ENCODE assay signal across 12 mouse cellular contexts in genomic region chr7:17023701-17024100, GRCm38 (mm10). TPM values are rescaled to one million over a fixed set of nuclear protein-coding genes. Genes with fewer than 3 reads are reported as not detected.
DNase-seq lines count a peak whose midpoint lies in the region; ATAC-seq and TF ChIP-seq lines count a peak whose summit lies in the region.
"Had no signal": no experiment of that assay in that cellular context is flagged by ENCODE, and none has a peak within 500 bp of the region (broad histone marks: within the 10 kb centered on the region; RNA-seq: fewer than 3 reads in every experiment).

No protein-coding gene starts in this region.

- DNase-seq in heart, postnatal 4 days: no peak
- DNase-seq in midbrain, embryonic 10.5 days (ENCODE audit: low spot score): no peak
- DNase-seq in midbrain, postnatal 0 days (ENCODE audit: low spot score): no peak
- DNase-seq in limb, embryonic 10.5 days (ENCODE audit: low spot score): no peak
- no peak for DNase-seq in adrenal gland, postnatal 36 days
- DNase-seq: layer of hippocampus, postnatal 36 days; thymus, adult 18-20 months had no signal

- peaks cover 51% of the 10 kb centered on the region for H3K36me3 ChIP-seq in heart, embryonic 13.5 days
- peaks cover 75% of the 10 kb centered on the region for H3K36me3 ChIP-seq in midbrain, embryonic 10.5 days
- H3K36me3 ChIP-seq in midbrain, postnatal 0 days (ENCODE audit: insufficient read depth, low read length): peaks cover 43% of the 10 kb centered on the region
- H3K36me3 ChIP-seq in limb, embryonic 10.5 days: peaks cover 73% of the 10 kb centered on the region
- peaks cover 28% of the 10 kb centered on the region; the same call in 1 of the 2 replicates for H3K36me3 ChIP-seq in stomach, embryonic 15.5 days

- H3K4me1 ChIP-seq in heart, embryonic 13.5 days: peaks cover 56% of the 10 kb centered on the region
- peaks cover 27% of the 10 kb centered on the region for H3K4me1 ChIP-seq in midbrain, embryonic 10.5 days
- H3K4me1 ChIP-seq in midbrain, postnatal 0 days (ENCODE audit: insufficient read depth, low read length): peaks cover 12% of the 10 kb centered on the region
- peaks cover 35% of the 10 kb centered on the region for H3K4me1 ChIP-seq in limb, embryonic 10.5 days
- peaks cover 29% of the 10 kb centered on the region for H3K4me1 ChIP-seq in stomach, embryonic 15.5 days

- ATAC-seq in heart, embryonic 13.5 days (ENCODE audit: extremely low read depth, insufficient number of reproducible peaks, low FRiP score, low TSS enrichment): no peak
- no peak for ATAC-seq in midbrain, postnatal 0 days (ENCODE audit: low FRiP score)
- no peak for ATAC-seq in stomach, embryonic 15.5 days (ENCODE audit: insufficient read depth, low FRiP score, low read depth)
- no peak for ATAC-seq in activated CD4-positive, CD25-positive, alpha-beta regulatory T cell, adult 4 months

- H3K27me3 ChIP-seq in heart, embryonic 13.5 days (replicated peaks): no peaks in the 10 kb centered on the region
- no peaks in the 10 kb centered on the region for H3K27me3 ChIP-seq in midbrain, embryonic 10.5 days (ENCODE audit: low read depth, poor library complexity, severe bottlenecking)
- no peaks in the 10 kb centered on the region for H3K27me3 ChIP-seq in midbrain, postnatal 0 days (ENCODE audit: insufficient read depth, low read length)
- no peaks in the 10 kb centered on the region for H3K27me3 ChIP-seq in limb, embryonic 10.5 days (ENCODE audit: low read depth, poor library complexity, severe bottlenecking)
- no peaks in the 10 kb centered on the region for H3K27me3 ChIP-seq in stomach, embryonic 15.5 days (replicated peaks)

- H3K4me2 ChIP-seq in heart, embryonic 13.5 days: peak overlapping the region; percentile 89
- no peak overlapping the region for H3K4me2 ChIP-seq in midbrain, postnatal 0 days (ENCODE audit: low read depth, low read length, poor library complexity, severe bottlenecking)
- H3K4me2 ChIP-seq in stomach, embryonic 15.5 days: no peak overlapping the region

- TF ChIP-seq CTCF in midbrain, postnatal 0 days (IDR thresholded peaks at IDR 0.05): no peak

- H3K9me3 ChIP-seq in heart, embryonic 13.5 days: no peaks in the 10 kb centered on the region
- no peaks in the 10 kb centered on the region for H3K9me3 ChIP-seq in midbrain, embryonic 10.5 days (replicated peaks)
- no peaks in the 10 kb centered on the region for H3K9me3 ChIP-seq in midbrain, postnatal 0 days (ENCODE audit: low read length)
- no peaks in the 10 kb centered on the region for H3K9me3 ChIP-seq in limb, embryonic 10.5 days (replicated peaks)
- no peaks in the 10 kb centered on the region for H3K9me3 ChIP-seq in stomach, embryonic 15.5 days

- peak overlapping the region; percentile 83 for H3K27ac ChIP-seq in heart, embryonic 13.5 days (replicated peaks)
- H3K27ac ChIP-seq in midbrain, embryonic 10.5 days (replicated peaks): no peak overlapping the region
- H3K27ac ChIP-seq in midbrain, postnatal 0 days (ENCODE audit: low read depth, low read length): no peak overlapping the region
- 0 out of 2 replicates have a peak overlapping the region, but pooled peaks have one; percentile 42 for H3K27ac ChIP-seq in limb, embryonic 10.5 days
- peak overlapping the region; percentile 26; the same call in 1 of the 2 replicates for H3K27ac ChIP-seq in stomach, embryonic 15.5 days

- peak overlapping the region; percentile 0; the same call in 1 of the 2 replicates for H3K4me3 ChIP-seq in heart, embryonic 13.5 days
- peak overlapping the region; percentile 9; the same call in 1 of the 2 replicates for H3K4me3 ChIP-seq in midbrain, embryonic 10.5 days
- H3K4me3 ChIP-seq in midbrain, postnatal 0 days (ENCODE audit: low read depth, low read length): no peak overlapping the region
- no peak overlapping the region for H3K4me3 ChIP-seq in limb, embryonic 10.5 days
- no peak overlapping the region for H3K4me3 ChIP-seq in stomach, embryonic 15.5 days (replicated peaks)
- H3K4me3 ChIP-seq: erythroblast, embryonic 14.5 days had no signal

- 29% methylated on average over 4 of the region's 4 CpGs for WGBS in heart, embryonic 13.5 days
- 93% methylated on average over 4 of the region's 4 CpGs for WGBS in midbrain, embryonic 10.5 days
- 88% methylated on average over 4 of the region's 4 CpGs for WGBS in midbrain, postnatal 0 days
- 85% methylated on average over 4 of the region's 4 CpGs for WGBS in limb, embryonic 10.5 days
- 80% methylated on average over 4 of the region's 4 CpGs for WGBS in stomach, embryonic 15.5 days

- peak overlapping the region; percentile 92 for H3K9ac ChIP-seq in heart, embryonic 13.5 days
- H3K9ac ChIP-seq in midbrain, postnatal 0 days (replicated peaks; ENCODE audit: low read length, poor library complexity, severe bottlenecking): no peak overlapping the region
- H3K9ac ChIP-seq in stomach, embryonic 15.5 days: no peak overlapping the region

RNA-seq across cellular contexts. Expression of gene Ppp5c, which starts 4.0 kb away (rescaled TPM):
- polyA plus RNA-seq in heart, embryonic 13.5 days (2015; fragmentation: Nextera tagmentation; extraction: Ambion mirVana): 82.3 and 94.0 TPM in 2 replicates
- 100 to 1,000 TPM; 109 TPM for total RNA-seq in heart, postnatal 4 days (2021)
- 135 and 142 TPM in 2 replicates for polyA plus RNA-seq in midbrain, embryonic 10.5 days (2016; fragmentation: Nextera tagmentation; extraction: Ambion mirVana)
- total RNA-seq in midbrain, postnatal 0 days (2014; rRNA removed): 56.4 and 61.0 TPM in 2 replicates
- polyA plus RNA-seq in midbrain, postnatal 0 days (2015; fragmentation: Nextera tagmentation; extraction: Ambion mirVana): 144 and 145 TPM in 2 replicates
- polyA plus RNA-seq in limb, embryonic 10.5 days (2016; fragmentation: Nextera tagmentation; extraction: Ambion mirVana): 149 and 158 TPM in 2 replicates
- polyA plus RNA-seq in stomach, embryonic 15.5 days (2015; fragmentation: Nextera tagmentation; extraction: Ambion mirVana): 92.9 and 95.7 TPM in 2 replicates
- total RNA-seq in adrenal gland, postnatal 36 days (2021): 10 to 100 TPM; 71.5 to 87.2 TPM
- 10 to 100 TPM; 49.6 to 63.3 TPM for polyA plus RNA-seq in activated CD4-positive, CD25-positive, alpha-beta regulatory T cell, adult 4 months (2017; shearing (Covaris generic))

RNA-seq across cellular contexts. Expression of gene Ccdc8, which starts 31.2 kb away (rescaled TPM):
- polyA plus RNA-seq in heart, embryonic 13.5 days (2015; fragmentation: Nextera tagmentation; extraction: Ambion mirVana): 25.5 and 25.8 TPM in 2 replicates
- total RNA-seq in heart, postnatal 4 days (2021): 10 to 100 TPM; 22.0 to 24.5 TPM
- polyA plus RNA-seq in midbrain, embryonic 10.5 days (2016; fragmentation: Nextera tagmentation; extraction: Ambion mirVana): 8.7 and 9.0 TPM in 2 replicates
- total RNA-seq in midbrain, postnatal 0 days (2014; rRNA removed): 5.5 and 5.8 TPM in 2 replicates
- polyA plus RNA-seq in midbrain, postnatal 0 days (2015; fragmentation: Nextera tagmentation; extraction: Ambion mirVana): 2.0 and 2.5 TPM in 2 replicates
- polyA plus RNA-seq in limb, embryonic 10.5 days (2016; fragmentation: Nextera tagmentation; extraction: Ambion mirVana): 13.7 and 13.8 TPM in 2 replicates
- polyA plus RNA-seq in stomach, embryonic 15.5 days (2015; fragmentation: Nextera tagmentation; extraction: Ambion mirVana): 29.4 and 33.3 TPM in 2 replicates
- total RNA-seq in adrenal gland, postnatal 36 days (2021): 10 to 100 TPM; 19.2 to 28.1 TPM
- polyA plus RNA-seq in activated CD4-positive, CD25-positive, alpha-beta regulatory T cell, adult 4 months (2017; shearing (Covaris generic)): under 1 TPM in 1 of 2 experiments, not detected in 1; 0.16 TPM

RNA-seq across cellular contexts. Expression of gene Hif3a, which starts 38.5 kb away (rescaled TPM):
- polyA plus RNA-seq in heart, embryonic 13.5 days (2015; fragmentation: Nextera tagmentation; extraction: Ambion mirVana): 26.7 and 26.8 TPM in 2 replicates
- 1 to 10 TPM; 3.1 to 3.8 TPM for total RNA-seq in heart, postnatal 4 days (2021)
- 4.3 and 5.1 TPM in 2 replicates for polyA plus RNA-seq in midbrain, embryonic 10.5 days (2016; fragmentation: Nextera tagmentation; extraction: Ambion mirVana)
- 13.6 and 16.9 TPM in 2 replicates for total RNA-seq in midbrain, postnatal 0 days (2014; rRNA removed)
- 2.0 and 2.7 TPM in 2 replicates for polyA plus RNA-seq in midbrain, postnatal 0 days (2015; fragmentation: Nextera tagmentation; extraction: Ambion mirVana)
- polyA plus RNA-seq in limb, embryonic 10.5 days (2016; fragmentation: Nextera tagmentation; extraction: Ambion mirVana): 5.9 and 7.4 TPM in 2 replicates
- polyA plus RNA-seq in stomach, embryonic 15.5 days (2015; fragmentation: Nextera tagmentation; extraction: Ambion mirVana): 47.3 and 54.9 TPM in 2 replicates
- 1 to 10 TPM; 1.6 to 2.7 TPM for total RNA-seq in adrenal gland, postnatal 36 days (2021)
- under 1 TPM; 0.32 to 0.49 TPM for polyA plus RNA-seq in activated CD4-positive, CD25-positive, alpha-beta regulatory T cell, adult 4 months (2017; shearing (Covaris generic))

RNA-seq across cellular contexts. Expression of gene Gm42372, which starts 40.8 kb away (rescaled TPM):
- polyA plus RNA-seq in heart, embryonic 13.5 days (2015; fragmentation: Nextera tagmentation; extraction: Ambion mirVana): 0.09 and 0.14 TPM in 2 replicates
- under 1 TPM in 1 of 2 experiments, not detected in 1; 0.05 TPM for total RNA-seq in heart, postnatal 4 days (2021)
- 1.3 TPM in 2 replicates for polyA plus RNA-seq in midbrain, embryonic 10.5 days (2016; fragmentation: Nextera tagmentation; extraction: Ambion mirVana)
- total RNA-seq in midbrain, postnatal 0 days (2014; rRNA removed): 48.8 and 49.0 TPM in 2 replicates
- 9.0 and 9.2 TPM in 2 replicates for polyA plus RNA-seq in midbrain, postnatal 0 days (2015; fragmentation: Nextera tagmentation; extraction: Ambion mirVana)
- 0.96 and 0.98 TPM in 2 replicates for polyA plus RNA-seq in limb, embryonic 10.5 days (2016; fragmentation: Nextera tagmentation; extraction: Ambion mirVana)
- 0.31 and 0.34 TPM in 2 replicates for polyA plus RNA-seq in stomach, embryonic 15.5 days (2015; fragmentation: Nextera tagmentation; extraction: Ambion mirVana)
- total RNA-seq in adrenal gland, postnatal 36 days (2021): 1 to 10 TPM; 1.1 TPM
- 1 to 10 TPM; 3.6 to 4.2 TPM for polyA plus RNA-seq in activated CD4-positive, CD25-positive, alpha-beta regulatory T cell, adult 4 months (2017; shearing (Covaris generic))
- polyA plus RNA-seq: erythroblast, embryonic 14.5 days; gonadal fat pad, adult 2 months had no signal

RNA-seq across cellular contexts. Expression of gene Psg16, which starts 50.1 kb away (rescaled TPM):
- polyA plus RNA-seq in heart, embryonic 13.5 days (2015; fragmentation: Nextera tagmentation; extraction: Ambion mirVana): 0.10 TPM in 1 of 2 replicates, not detected in the other
- under 1 TPM; 0.10 to 0.20 TPM for total RNA-seq in heart, postnatal 4 days (2021)
- 0.02 and 0.06 TPM in 2 replicates for polyA plus RNA-seq in midbrain, embryonic 10.5 days (2016; fragmentation: Nextera tagmentation; extraction: Ambion mirVana)
- total RNA-seq in midbrain, postnatal 0 days (2014; rRNA removed): 3.9 and 5.1 TPM in 2 replicates
- 6.8 and 7.6 TPM in 2 replicates for polyA plus RNA-seq in midbrain, postnatal 0 days (2015; fragmentation: Nextera tagmentation; extraction: Ambion mirVana)
- polyA plus RNA-seq in limb, embryonic 10.5 days (2016; fragmentation: Nextera tagmentation; extraction: Ambion mirVana): 0.05 and 0.06 TPM in 2 replicates
- polyA plus RNA-seq in stomach, embryonic 15.5 days (2015; fragmentation: Nextera tagmentation; extraction: Ambion mirVana): 0.30 and 0.63 TPM in 2 replicates
- under 1 TPM; 0.30 to 0.46 TPM for total RNA-seq in adrenal gland, postnatal 36 days (2021)
- 1 to 10 TPM in 1 of 2 experiments, not detected in 1; 1.1 TPM for polyA plus RNA-seq in activated CD4-positive, CD25-positive, alpha-beta regulatory T cell, adult 4 months (2017; shearing (Covaris generic))
- polyA plus RNA-seq: erythroblast, embryonic 14.5 days; gonadal fat pad, adult 2 months had no signal

Comparison
In these comparisons a context has a peak if more than half of its experiments do, and no peak if none do; other contexts are left out.
1. H3K4me3 ChIP-seq: peak in heart, embryonic 13.5 days (single experiment) and midbrain, embryonic 10.5 days (single experiment); none in midbrain, postnatal 0 days (single experiment), limb, embryonic 10.5 days (single experiment) and stomach, embryonic 15.5 days (single experiment).
2. H3K27ac ChIP-seq: peak in heart, embryonic 13.5 days (single experiment), limb, embryonic 10.5 days (single experiment) and stomach, embryonic 15.5 days (single experiment); none in midbrain, embryonic 10.5 days (single experiment) and midbrain, postnatal 0 days (single experiment).